Mouse (Mus musculus): ENCODE measurements around the gene Cyp2u1.

- TF ChIP-seq MAX (IDR thresholded peaks at IDR 0.05; ENCODE audit: low read depth) (no peak), E2F4 (IDR thresholded peaks at IDR 0.05; ENCODE audit: insufficient read depth) (no peak), TCF12 (IDR thresholded peaks at IDR 0.05; ENCODE audit: insufficient read depth, poor library complexity, severe bottlenecking) (no peak), POLR2A (IDR thresholded peaks at IDR 0.05; ENCODE audit: insufficient read length, low read depth) (no peak)
Measured at GRCm38 (mm10) chr3:131296893-131297292, 6.1 kb downstream of the Cyp2u1 start.

All from myocyte (in vitro differentiated cells).